Mouse (Mus musculus): ENCODE measurements around the gene Cplx1.
"Not testable (repeated sequence)": the region's sequence is repeated elsewhere in the genome, so short reads cannot be mapped to it uniquely, and the experiment has no call there.

Cplx1 gene

GRCm38 (mm10) chr5:108534188-108534587 lies 15.6 kb downstream of the Cplx1 start:
- no peaks in the 10 kb centered on the region for H3K36me3 ChIP-seq (ENCODE audit: control insufficient read depth, insufficient read depth, low read length, poor library complexity, severe bottlenecking)
- H3K27me3 ChIP-seq (ENCODE audit: control insufficient read depth, insufficient read depth, low read length, poor library complexity, severe bottlenecking), result no peaks in the 10 kb centered on the region
- no peak for DNase-seq (ENCODE audit: low read depth, low spot score)

GRCm38 (mm10) chr5:108522597-108522996 lies 27.2 kb downstream of the Cplx1 start:
- Histone ChIP-seq H3K27me3 (ENCODE audit: control insufficient read depth, insufficient read depth, low read length, poor library complexity, severe bottlenecking) (no peaks in the 10 kb centered on the region), H3K36me3 (ENCODE audit: control insufficient read depth, insufficient read depth, low read length, poor library complexity, severe bottlenecking) (no peaks in the 10 kb centered on the region)
- no peak for DNase-seq (ENCODE audit: low read depth, low spot score)

GRCm38 (mm10) chr5:108521896-108522295 lies 27.9 kb downstream of the Cplx1 start:
- no peaks in the 10 kb centered on the region for H3K36me3 ChIP-seq (ENCODE audit: control insufficient read depth, insufficient read depth, low read length, poor library complexity, severe bottlenecking)

GRCm38 (mm10) chr5:108521016-108521415 lies 28.8 kb downstream of the Cplx1 start:
- no peaks in the 10 kb centered on the region for H3K36me3 ChIP-seq (ENCODE audit: control insufficient read depth, insufficient read depth, low read length, poor library complexity, severe bottlenecking)
- H3K27me3 ChIP-seq (ENCODE audit: control insufficient read depth, insufficient read depth, low read length, poor library complexity, severe bottlenecking), result no peaks in the 10 kb centered on the region
- no peak for DNase-seq (ENCODE audit: low read depth, low spot score)

More at GRCm38 (mm10) chr5:108521896-108522295, 27.9 kb downstream of the Cplx1 start:
- no peak for DNase-seq (ENCODE audit: low read depth, low spot score)
- no peaks in the 10 kb centered on the region for H3K27me3 ChIP-seq (ENCODE audit: control insufficient read depth, insufficient read depth, low read length, poor library complexity, severe bottlenecking)

GRCm38 (mm10) chr5:108520153-108520552 lies 29.7 kb downstream of the Cplx1 start:
- DNase-seq (ENCODE audit: low read depth, low spot score), result no peak
- Histone ChIP-seq H3K36me3 (ENCODE audit: control insufficient read depth, insufficient read depth, low read length, poor library complexity, severe bottlenecking) (no peaks in the 10 kb centered on the region), H3K27me3 (ENCODE audit: control insufficient read depth, insufficient read depth, low read length, poor library complexity, severe bottlenecking) (no peaks in the 10 kb centered on the region)

GRCm38 (mm10) chr5:108518951-108519350 lies 30.9 kb downstream of the Cplx1 start:
- H3K27me3 ChIP-seq (ENCODE audit: control insufficient read depth, insufficient read depth, low read length, poor library complexity, severe bottlenecking), result no peaks in the 10 kb centered on the region
- DNase-seq (ENCODE audit: low read depth, low spot score), result no peak
- H3K36me3 ChIP-seq (ENCODE audit: control insufficient read depth, insufficient read depth, low read length, poor library complexity, severe bottlenecking), result no peaks in the 10 kb centered on the region

GRCm38 (mm10) chr5:108518106-108518885 lies 31.5 kb downstream of the Cplx1 start:
- Histone ChIP-seq H3K36me3 (ENCODE audit: control insufficient read depth, insufficient read depth, low read length, poor library complexity, severe bottlenecking) (no peaks in the 10 kb centered on the region), H3K27me3 (ENCODE audit: control insufficient read depth, insufficient read depth, low read length, poor library complexity, severe bottlenecking) (no peaks in the 10 kb centered on the region)
- DNase-seq (ENCODE audit: low read depth, low spot score), result no peak

- H3K36me3 ChIP-seq (ENCODE audit: control insufficient read depth, insufficient read depth, low read length, poor library complexity, severe bottlenecking), result no peaks in the 10 kb centered on the region
These were observed 33.2 kb downstream of the Cplx1 start for GRCm38 (mm10) chr5:108516655-108517054.

GRCm38 (mm10) chr5:108515581-108516361 lies 34.1 kb downstream of the Cplx1 start:
- Histone ChIP-seq H3K27me3 (ENCODE audit: control insufficient read depth, insufficient read depth, low read length, poor library complexity, severe bottlenecking) (no peaks in the 10 kb centered on the region), H3K36me3 (ENCODE audit: control insufficient read depth, insufficient read depth, low read length, poor library complexity, severe bottlenecking) (no peaks in the 10 kb centered on the region)
- no peak for DNase-seq (ENCODE audit: low read depth, low spot score)

More at GRCm38 (mm10) chr5:108516655-108517054, 33.2 kb downstream of the Cplx1 start:
- DNase-seq (ENCODE audit: low read depth, low spot score), result no peak
- H3K27me3 ChIP-seq (ENCODE audit: control insufficient read depth, insufficient read depth, low read length, poor library complexity, severe bottlenecking), result no peaks in the 10 kb centered on the region

GRCm38 (mm10) chr5:108502286-108502685 lies 47.5 kb downstream of the Cplx1 start:
- no peak for DNase-seq (ENCODE audit: low read depth, low spot score)
- Histone ChIP-seq H3K27me3 (ENCODE audit: control insufficient read depth, insufficient read depth, low read length, poor library complexity, severe bottlenecking) (no peaks in the 10 kb centered on the region), H3K36me3 (ENCODE audit: control insufficient read depth, insufficient read depth, low read length, poor library complexity, severe bottlenecking) (peaks cover 13% of the 10 kb centered on the region)

GRCm38 (mm10) chr5:108501573-108501972 lies 48.3 kb downstream of the Cplx1 start:
- Histone ChIP-seq H3K36me3 (ENCODE audit: control insufficient read depth, insufficient read depth, low read length, poor library complexity, severe bottlenecking) (peaks cover 13% of the 10 kb centered on the region), H3K27me3 (ENCODE audit: control insufficient read depth, insufficient read depth, low read length, poor library complexity, severe bottlenecking) (no peaks in the 10 kb centered on the region)
- DNase-seq (ENCODE audit: low read depth, low spot score), result no peak

- not testable (repeated sequence) for H3K36me3 ChIP-seq (ENCODE audit: control insufficient read depth, insufficient read depth, low read length, poor library complexity, severe bottlenecking); DNase-seq (ENCODE audit: low read depth, low spot score); H3K27me3 ChIP-seq (ENCODE audit: control insufficient read depth, insufficient read depth, low read length, poor library complexity, severe bottlenecking)
These were observed 63.7 kb downstream of the Cplx1 start for GRCm38 (mm10) chr5:108486148-108486547.

- Histone ChIP-seq H3K27me3 (ENCODE audit: control insufficient read depth, insufficient read depth, low read length, poor library complexity, severe bottlenecking) (no peaks in the 10 kb centered on the region), H3K36me3 (ENCODE audit: control insufficient read depth, insufficient read depth, low read length, poor library complexity, severe bottlenecking) (peaks cover 7% of the 10 kb centered on the region; the same call in 1 of the 2 replicates)
- peak; percentile 72 for DNase-seq (ENCODE audit: low read depth, low spot score)
These were observed 64.6 kb downstream of the Cplx1 start for GRCm38 (mm10) chr5:108485239-108485638.

GRCm38 (mm10) chr5:108483006-108483405 lies 66.8 kb downstream of the Cplx1 start:
- H3K36me3 ChIP-seq (ENCODE audit: control insufficient read depth, insufficient read depth, low read length, poor library complexity, severe bottlenecking), result no peaks in the 10 kb centered on the region
- DNase-seq (ENCODE audit: low read depth, low spot score), result no peak
- H3K27me3 ChIP-seq (ENCODE audit: control insufficient read depth, insufficient read depth, low read length, poor library complexity, severe bottlenecking), result no peaks in the 10 kb centered on the region

- DNase-seq (ENCODE audit: low read depth, low spot score), result no peak
- H3K27me3 ChIP-seq (ENCODE audit: control insufficient read depth, insufficient read depth, low read length, poor library complexity, severe bottlenecking), result no peaks in the 10 kb centered on the region
- H3K36me3 ChIP-seq (ENCODE audit: control insufficient read depth, insufficient read depth, low read length, poor library complexity, severe bottlenecking), result peaks cover 4% of the 10 kb centered on the region
These were observed 73.8 kb downstream of the Cplx1 start for GRCm38 (mm10) chr5:108475977-108476376.

All from splenic B cell, adult 2 months (primary cell).